Mouse (Mus musculus) kidney, adult 2 months (tissue): Measurements from ENCODE around the gene Sqstm1.

Source experiments
- CTCF ChIP-seq: fragments of 200-500 bp; conservative IDR thresholded peaks from 2 replicates; pipeline ENCODE4 v1.5.1; 2011; ENCODE audit warnings: low read depth, mild to moderate bottlenecking, control low read depth, low read length, moderate library complexity, mixed read lengths; ENCODE audit not compliant: insufficient read depth, insufficient read length
- POLR2A ChIP-seq: fragments of 200-500 bp; IDR thresholded peaks from one replicate; pipeline ENCODE4 v1.6.1; 2011; ENCODE audit warnings: low read depth, low read length, control low read depth

DNA sequence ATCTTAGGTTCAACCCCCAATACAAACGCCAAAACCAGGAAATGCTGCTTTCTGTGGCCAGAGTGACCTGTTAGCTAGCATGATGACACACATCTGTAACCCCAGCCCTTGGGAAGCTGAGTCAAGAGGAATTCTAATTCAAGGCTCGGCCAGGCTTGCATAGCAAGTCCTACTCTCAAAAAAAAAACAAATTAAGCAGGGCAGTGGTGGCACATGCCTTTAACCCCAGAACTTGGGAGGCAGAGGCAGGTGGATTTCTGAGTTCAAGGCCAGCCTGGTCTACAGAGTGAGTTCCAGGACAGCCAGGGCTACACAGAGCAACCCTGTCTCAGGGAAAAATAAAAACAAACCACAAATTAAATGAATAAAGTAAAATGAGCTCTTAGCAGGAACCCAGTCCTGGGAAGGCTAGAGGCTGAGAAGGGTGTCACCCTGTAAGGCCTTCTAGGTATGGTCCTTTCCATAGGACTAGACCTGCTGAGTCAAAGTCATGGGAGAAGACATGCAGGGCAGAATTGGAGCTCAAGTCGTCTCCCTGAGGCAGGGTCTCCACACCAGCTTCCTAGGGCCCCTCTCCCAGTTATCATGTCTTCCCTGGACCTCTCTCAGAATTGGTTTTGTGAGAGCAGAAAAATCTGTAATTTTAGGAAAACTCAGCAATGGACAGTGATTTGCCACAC is 1.6 kb upstream of the Sqstm1 start:
- TF ChIP-seq CTCF (no peak), POLR2A (no peak)
